Mouse (Mus musculus) midbrain, embryonic 11.5 days (tissue): ENCODE measurements at regions not wholly inside any gene's neighbourhood (a gene's known extent, or its start where the extent isn't known, plus 50 kb on each side); places are given as distances from the start of the nearest gene placed in this dataset.
"Not testable (repeated sequence)": the region's sequence is repeated elsewhere in the genome, so short reads cannot be mapped to it uniquely, and the experiment has no call there.

Experiments used
- ATAC-seq: fragments of 200-750 bp; cut with Nextera tagmentation; 2 replicates; pipeline ENCODE4 v1.8.0; 2017; ENCODE audit warnings: moderate TSS enrichment, moderate library complexity; ENCODE audit not compliant: low FRiP score
- DNase-seq: peaks from one replicate; pipeline ENCODE4 v3.0.0; 2015; ENCODE audit warnings: low spot score; ENCODE audit errors: missing footprints
- H3K27ac ChIP-seq: fragments of 300-500 bp; sonication (generic); 2 replicates; pipeline ENCODE4 v1.5.1; 2014; ENCODE audit warnings: low read depth, low read length
- H3K27me3 ChIP-seq: fragments of 300-500 bp; sonication (generic); 2 replicates; pipeline ENCODE4 v1.6.1; 2014; ENCODE audit warnings: mild to moderate bottlenecking, low read length, moderate library complexity, mixed read lengths; ENCODE audit not compliant: control insufficient read depth, insufficient read depth
- H3K36me3 ChIP-seq: fragments of 300-500 bp; sonication (generic); 2 replicates; pipeline ENCODE4 v1.6.1; 2014; ENCODE audit warnings: mild to moderate bottlenecking, low read length, moderate library complexity, mixed read lengths; ENCODE audit not compliant: control insufficient read depth, insufficient read depth
- H3K4me1 ChIP-seq: fragments of 300-500 bp; sonication (generic); 2 replicates; pipeline ENCODE4 v1.6.1; 2014; ENCODE audit warnings: low read length; ENCODE audit not compliant: control insufficient read depth, insufficient read depth
- H3K4me2 ChIP-seq: fragments of 300-500 bp; sonication (generic); 2 replicates; pipeline ENCODE4 v1.6.1; 2014; ENCODE audit warnings: mild to moderate bottlenecking, moderate library complexity
- H3K4me3 ChIP-seq: fragments of 300-500 bp; sonication (generic); 2 replicates; pipeline ENCODE4 v1.5.1; 2014; ENCODE audit warnings: low read depth, low read length
- H3K9ac ChIP-seq: fragments of 300-500 bp; sonication (generic); 2 replicates; pipeline ENCODE4 v1.6.1; 2014; ENCODE audit warnings: low read length
- H3K9me3 ChIP-seq: fragments of 300-500 bp; sonication (generic); 2 replicates; pipeline ENCODE4 v1.6.1; 2016; ENCODE audit warnings: low read length; ENCODE audit not compliant: control insufficient read depth
- WGBS: fragments of 180-500 bp; shearing (Covaris S2); extraction: QIAGEN DNeasy Blood & Tissue Kit; methylation state at CpG from one replicate; pipeline ENCODE4 v1.1.7; 2014; 5-methylcytosine and 5-hydroxymethylcytosine counted together

GRCm38 (mm10) chr2:114723971-114724666, 69.4 kb upstream of the Dph6 start:
- H3K4me2 ChIP-seq: no peak overlapping the region
- H3K27me3 ChIP-seq: no peaks in the 10 kb centered on the region
- H3K9me3 ChIP-seq: no peaks in the 10 kb centered on the region
- no peak overlapping the region for H3K27ac ChIP-seq
- DNase-seq: peak; percentile 44
- ATAC-seq: no peak
- no peak overlapping the region for H3K9ac ChIP-seq
- H3K4me1 ChIP-seq: no peaks in the 10 kb centered on the region
- WGBS: 55% methylated on average over 6 of the region's 6 CpGs
- no peaks in the 10 kb centered on the region for H3K36me3 ChIP-seq
- no peak overlapping the region for H3K4me3 ChIP-seq

- ATAC-seq (no peak), DNase-seq (no peak)
- H3K9ac ChIP-seq: no peak overlapping the region
- H3K4me2 ChIP-seq: no peak overlapping the region
- H3K36me3 ChIP-seq: no peaks in the 10 kb centered on the region
- no peak overlapping the region for H3K4me3 ChIP-seq
- WGBS: 96% methylated on average over 1 of the region's 1 CpGs
- H3K9me3 ChIP-seq: no peaks in the 10 kb centered on the region
- H3K27me3 ChIP-seq: no peaks in the 10 kb centered on the region
- no peak overlapping the region for H3K27ac ChIP-seq
- no peaks in the 10 kb centered on the region for H3K4me1 ChIP-seq
Measured at GRCm38 (mm10) chr2:114727197-114727596, 72.4 kb upstream of the Dph6 start.

GRCm38 (mm10) chr2:114734861-114735569, 80.3 kb upstream of the Dph6 start:
- Histone ChIP-seq H3K27me3 (no peaks in the 10 kb centered on the region), H3K9me3 (no peaks in the 10 kb centered on the region), H3K36me3 (no peaks in the 10 kb centered on the region), H3K4me1 (no peaks in the 10 kb centered on the region), H3K4me3 (no peak overlapping the region), H3K4me2 (no peak overlapping the region), H3K9ac (no peak overlapping the region), H3K27ac (no peak overlapping the region)
- WGBS: 74% methylated on average over 4 of the region's 4 CpGs
- no peak for DNase-seq
- ATAC-seq: no peak

- DNase-seq: no peak
- Histone ChIP-seq H3K36me3 (no peaks in the 10 kb centered on the region), H3K27ac (no peak overlapping the region), H3K9me3 (no peaks in the 10 kb centered on the region), H3K4me2 (no peak overlapping the region), H3K27me3 (no peaks in the 10 kb centered on the region), H3K4me1 (no peaks in the 10 kb centered on the region), H3K4me3 (no peak overlapping the region), H3K9ac (no peak overlapping the region)
- no peak for ATAC-seq
- 87% methylated on average over 11 of the region's 11 CpGs for WGBS
Measured at GRCm38 (mm10) chr2:114739421-114740212, 84.9 kb upstream of the Dph6 start.

GRCm38 (mm10) chr2:114763276-114763675, 108.5 kb upstream of the Dph6 start:
- WGBS: 73% methylated on average over 4 of the region's 4 CpGs
- no peak overlapping the region for H3K9ac ChIP-seq

GRCm38 (mm10) chr2:114773723-114774122, 119.0 kb upstream of the Dph6 start:
- H3K27me3 ChIP-seq, H3K4me2 ChIP-seq, H3K4me3 ChIP-seq, ATAC-seq, H3K9ac ChIP-seq, DNase-seq, H3K27ac ChIP-seq, H3K9me3 ChIP-seq, H3K36me3 ChIP-seq, H3K4me1 ChIP-seq: not testable (repeated sequence)
- 90% methylated on average over 6 of the region's 6 CpGs for WGBS

More at GRCm38 (mm10) chr2:114763276-114763675, 108.5 kb upstream of the Dph6 start:
- DNase-seq (no peak), ATAC-seq (no peak)
- no peaks in the 10 kb centered on the region for H3K9me3 ChIP-seq
- no peak overlapping the region for H3K4me2 ChIP-seq
- H3K27ac ChIP-seq: no peak overlapping the region
- H3K36me3 ChIP-seq: no peaks in the 10 kb centered on the region
- no peak overlapping the region for H3K4me3 ChIP-seq
- H3K27me3 ChIP-seq: no peaks in the 10 kb centered on the region
- H3K4me1 ChIP-seq: no peaks in the 10 kb centered on the region

GRCm38 (mm10) chr2:114774278-114774677, 119.5 kb upstream of the Dph6 start:
- H3K4me2 ChIP-seq: no peak overlapping the region
- WGBS: 95% methylated on average over 3 of the region's 3 CpGs
- no peaks in the 10 kb centered on the region for H3K27me3 ChIP-seq
- no peaks in the 10 kb centered on the region for H3K9me3 ChIP-seq
- H3K4me3 ChIP-seq: no peak overlapping the region
- no peaks in the 10 kb centered on the region for H3K4me1 ChIP-seq
- no peak overlapping the region for H3K9ac ChIP-seq
- ATAC-seq (no peak), DNase-seq (no peak)
- H3K36me3 ChIP-seq: no peaks in the 10 kb centered on the region
- no peak overlapping the region for H3K27ac ChIP-seq

GRCm38 (mm10) chr2:114775532-114775931, 120.8 kb upstream of the Dph6 start:
- H3K27me3 ChIP-seq: no peaks in the 10 kb centered on the region
- no peaks in the 10 kb centered on the region for H3K9me3 ChIP-seq
- ATAC-seq (no peak), DNase-seq (no peak)
- no peak overlapping the region for H3K4me3 ChIP-seq
- no peaks in the 10 kb centered on the region for H3K4me1 ChIP-seq
- WGBS: 89% methylated on average over 2 of the region's 2 CpGs
- H3K4me2 ChIP-seq: no peak overlapping the region
- no peak overlapping the region for H3K27ac ChIP-seq
- no peaks in the 10 kb centered on the region for H3K36me3 ChIP-seq
- no peak overlapping the region for H3K9ac ChIP-seq

GRCm38 (mm10) chr2:114776176-114776575, 121.4 kb upstream of the Dph6 start:
- Histone ChIP-seq H3K4me2 (no peak overlapping the region), H3K36me3 (no peaks in the 10 kb centered on the region), H3K27ac (no peak overlapping the region), H3K4me1 (no peaks in the 10 kb centered on the region), H3K4me3 (no peak overlapping the region), H3K27me3 (no peaks in the 10 kb centered on the region), H3K9me3 (no peaks in the 10 kb centered on the region), H3K9ac (no peak overlapping the region)
- DNase-seq (no peak), ATAC-seq (no peak)
- WGBS: 82% methylated on average over 2 of the region's 2 CpGs
